Mouse (Mus musculus) layer of hippocampus, postnatal 36 days (tissue): ENCODE measurements around the gene Ski. TPM values are rescaled to one million over a fixed set of nuclear protein-coding genes. Genes with fewer than 3 reads are reported as not detected.

Source experiments
- DNase-seq, 2 experiments: peaks; one replicate each; pipeline ENCODE4 v3.0.0; 2022
- total RNA-seq, 2 experiments: library from RNA; stranded (reverse); gene quantifications; 2 replicates each; pipeline ENCODE4 v1.2.3; 2021

The Ski gene
- total RNA-seq, 2 experiments from 2014 or later = 126 to 132 TPM

DNA sequence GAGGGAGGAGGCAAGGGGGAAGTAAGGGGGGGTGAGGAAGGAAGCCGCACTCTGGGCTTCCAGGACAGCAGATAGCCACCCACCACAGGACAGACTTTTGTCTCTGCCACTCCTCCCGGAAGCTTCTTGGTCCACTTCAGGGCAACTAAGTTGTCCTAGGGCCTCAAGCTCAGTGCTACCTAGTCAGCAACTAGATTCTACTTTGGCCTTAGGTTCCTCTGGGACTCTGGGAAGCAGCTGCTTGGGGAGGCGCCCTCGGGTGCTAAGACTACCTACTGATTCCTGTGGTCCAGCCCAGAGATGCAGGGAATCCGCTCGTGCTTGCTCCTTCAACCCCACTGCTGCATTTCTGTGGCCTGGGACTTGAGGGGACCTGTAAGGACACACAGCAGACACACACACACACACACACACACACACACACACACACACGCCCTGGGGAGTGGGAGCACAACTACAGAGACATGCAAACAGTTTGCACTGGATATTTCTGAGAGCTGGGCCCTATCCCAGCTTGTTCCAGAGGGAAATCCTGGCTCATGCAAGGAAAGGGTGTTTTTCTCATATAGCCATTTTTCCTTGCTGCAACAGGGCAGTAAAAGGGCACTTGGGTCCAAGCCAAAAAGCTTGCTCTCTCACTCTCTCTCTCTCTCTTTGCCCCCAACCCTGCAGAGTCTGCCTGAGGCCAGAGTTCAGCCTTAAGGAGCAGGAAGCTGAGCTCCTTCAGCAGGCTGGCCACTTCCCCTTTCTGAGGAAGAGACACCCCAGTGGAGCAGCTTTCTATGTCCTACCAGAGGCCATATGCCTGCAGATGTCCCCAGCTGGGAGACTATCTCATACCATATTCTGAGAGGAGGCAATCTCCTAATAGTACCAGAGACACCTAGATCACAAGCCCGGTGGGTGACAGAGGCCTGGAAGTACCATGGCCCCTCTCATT, 12.2 kb upstream of the Ski start:
- DNase-seq = peak in 1 of 2 experiments; percentile 58

DNA sequence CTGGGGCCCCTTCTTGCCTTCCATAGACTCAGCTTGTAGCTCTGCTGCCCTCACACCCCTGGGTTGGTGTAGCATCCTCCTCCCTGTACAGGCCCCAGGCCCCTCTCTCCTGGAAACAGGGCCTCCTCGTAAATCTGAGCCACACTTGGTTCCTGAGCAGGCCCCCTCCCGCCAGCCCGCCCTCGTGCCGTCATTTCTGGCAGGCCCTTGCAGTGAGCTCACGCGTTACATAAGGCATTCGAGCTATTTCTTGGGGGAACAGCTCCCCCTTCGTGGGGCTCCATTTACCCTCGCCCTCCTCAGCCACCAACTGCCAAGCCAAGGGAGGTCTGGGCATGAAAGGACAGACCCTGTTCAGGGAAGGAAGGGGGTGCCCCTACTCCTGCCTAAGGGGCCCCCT, 11.5 kb upstream of the Ski start:
- DNase-seq = peak; percentile 84 to 86

DNA sequence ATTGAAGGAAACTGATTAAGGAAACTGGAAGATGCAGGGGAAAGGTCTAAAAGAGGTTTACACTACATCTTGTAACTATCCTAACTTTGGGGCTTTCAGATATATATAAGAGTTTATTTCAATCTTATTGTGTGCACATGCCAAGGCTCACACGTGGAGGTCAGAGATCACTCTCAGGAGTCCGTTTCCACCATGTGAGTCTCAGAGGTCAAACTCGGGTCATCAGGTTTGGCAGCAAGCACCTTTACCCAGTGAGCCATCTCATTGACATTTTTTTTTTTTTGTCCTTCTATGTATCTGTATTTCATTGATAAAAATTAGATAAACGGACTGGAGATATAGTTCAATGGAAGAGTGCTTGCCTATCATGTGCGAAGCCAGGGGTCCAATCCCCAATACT, 6.1 kb upstream of the Ski start:
- no peak for DNase-seq

DNA sequence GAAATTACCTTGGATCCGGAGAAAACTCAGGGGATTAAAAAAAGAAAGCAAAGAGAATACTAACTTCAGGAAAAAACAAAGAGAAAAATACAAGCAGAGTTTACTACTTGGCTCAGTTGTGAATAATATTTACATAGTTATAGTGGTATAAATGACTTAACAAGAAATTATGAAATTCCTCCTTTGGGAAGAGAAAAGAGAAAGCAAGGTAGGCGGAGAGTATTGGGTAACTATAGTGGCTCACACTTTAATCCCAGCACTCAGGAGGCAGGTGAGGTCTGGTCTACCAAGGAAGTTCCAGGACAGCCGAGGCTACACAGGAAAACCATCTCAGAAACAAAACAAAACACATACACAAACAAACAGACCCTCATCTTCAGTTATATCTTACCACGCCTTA, 5.6 kb upstream of the Ski start:
- DNase-seq = no peak

DNA sequence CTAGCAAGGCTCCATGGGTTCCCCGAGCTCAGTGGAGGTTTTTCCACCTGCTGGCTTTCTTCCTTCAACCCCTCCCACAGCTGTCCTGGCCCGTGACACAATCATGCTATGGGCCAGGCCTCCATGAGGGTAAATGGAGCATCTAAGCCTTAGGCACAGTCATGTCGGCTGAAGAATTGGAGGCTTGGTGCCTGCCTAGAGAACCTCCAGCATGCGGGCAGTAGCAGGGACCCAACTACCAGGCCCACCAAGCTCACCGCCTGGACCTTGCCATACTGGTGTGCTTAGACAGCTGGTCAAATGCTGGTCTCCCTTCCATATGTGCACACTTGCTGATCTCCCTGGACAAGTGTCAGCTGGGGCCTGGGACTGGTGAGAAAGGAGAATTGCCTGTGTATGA, 3.5 kb upstream of the Ski start:
- DNase-seq = no peak

DNA sequence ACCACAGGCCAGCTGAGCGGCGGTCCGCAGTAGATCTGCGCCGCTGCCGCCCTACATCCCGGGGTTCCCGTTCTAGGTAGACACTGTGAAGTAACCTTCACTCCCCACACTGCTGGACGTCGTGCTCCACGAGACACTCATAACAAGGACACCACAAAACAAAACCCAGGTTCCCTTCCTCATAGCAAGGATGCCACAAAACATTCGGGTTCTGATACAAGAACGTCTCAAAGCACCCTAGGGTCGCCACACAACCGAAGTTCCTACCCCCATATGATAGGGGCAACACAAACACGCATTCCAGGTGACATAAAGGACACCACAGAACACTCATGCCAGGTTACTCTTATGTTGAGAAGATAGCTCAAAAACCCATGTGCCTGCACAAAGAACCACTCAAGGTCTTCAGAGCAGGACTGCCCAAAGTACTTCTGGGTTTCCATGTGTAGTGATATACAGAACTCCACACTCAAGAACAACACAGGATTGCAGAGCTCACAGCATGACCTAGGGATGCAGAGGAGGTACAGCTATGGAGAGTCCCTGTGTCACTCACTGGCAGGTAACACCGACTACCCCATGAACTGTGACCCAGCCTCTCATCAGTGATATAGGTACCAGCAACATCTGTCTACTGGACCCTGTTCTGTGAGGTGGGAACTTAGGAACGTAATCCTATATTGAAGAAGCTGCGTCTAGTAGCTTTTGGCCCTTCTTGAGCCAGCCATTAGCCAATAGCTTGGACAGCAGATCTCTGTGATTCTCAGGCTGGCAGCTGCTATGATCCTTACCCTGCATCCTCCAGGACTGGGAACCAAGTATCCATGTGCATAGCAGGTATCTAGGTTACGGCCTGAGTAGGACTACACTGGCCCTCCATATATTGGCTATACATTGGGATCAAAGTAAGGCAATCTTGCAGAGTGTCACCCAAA, 1.5 kb upstream of the Ski start:
- DNase-seq = no peak

DNA sequence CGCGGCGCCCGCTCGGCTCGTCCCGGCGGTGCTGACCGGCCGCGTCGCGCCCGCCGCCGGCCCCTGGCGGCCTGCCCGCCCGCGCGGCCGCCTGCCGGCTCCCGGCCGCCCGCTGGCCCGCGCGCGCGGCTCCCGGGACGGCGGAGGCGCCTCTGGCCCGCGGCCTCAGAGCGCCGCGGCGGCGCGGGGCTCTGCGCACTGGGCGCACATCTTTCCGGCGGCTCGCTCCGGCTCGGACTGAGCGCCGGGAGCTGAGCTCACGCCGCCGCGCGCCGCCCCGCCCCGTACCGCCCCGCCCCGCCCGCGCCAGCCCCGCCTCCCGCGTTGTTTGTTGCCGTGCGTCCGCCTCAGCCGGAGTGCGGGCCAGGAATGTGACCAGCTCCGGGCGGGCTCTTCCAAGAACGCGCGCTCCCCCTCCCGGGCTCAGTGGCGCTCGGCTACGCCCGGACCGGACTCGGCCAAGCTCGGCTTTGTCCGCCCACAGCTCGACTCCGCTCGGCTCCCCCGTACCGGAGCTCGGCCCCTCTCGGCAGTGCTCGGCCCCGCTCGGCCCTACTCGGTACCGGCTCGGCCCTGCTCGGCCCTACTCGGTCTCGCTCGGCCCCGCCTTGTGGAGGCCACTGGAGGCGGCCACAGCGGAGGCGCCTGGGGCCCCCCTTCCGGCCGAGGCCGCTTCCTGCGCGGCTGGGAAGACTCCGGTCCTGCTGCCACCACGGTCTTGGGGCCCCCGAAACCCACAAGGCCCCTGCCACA, 625 bp upstream of the Ski start:
- DNase-seq = peak; percentile 100

DNA sequence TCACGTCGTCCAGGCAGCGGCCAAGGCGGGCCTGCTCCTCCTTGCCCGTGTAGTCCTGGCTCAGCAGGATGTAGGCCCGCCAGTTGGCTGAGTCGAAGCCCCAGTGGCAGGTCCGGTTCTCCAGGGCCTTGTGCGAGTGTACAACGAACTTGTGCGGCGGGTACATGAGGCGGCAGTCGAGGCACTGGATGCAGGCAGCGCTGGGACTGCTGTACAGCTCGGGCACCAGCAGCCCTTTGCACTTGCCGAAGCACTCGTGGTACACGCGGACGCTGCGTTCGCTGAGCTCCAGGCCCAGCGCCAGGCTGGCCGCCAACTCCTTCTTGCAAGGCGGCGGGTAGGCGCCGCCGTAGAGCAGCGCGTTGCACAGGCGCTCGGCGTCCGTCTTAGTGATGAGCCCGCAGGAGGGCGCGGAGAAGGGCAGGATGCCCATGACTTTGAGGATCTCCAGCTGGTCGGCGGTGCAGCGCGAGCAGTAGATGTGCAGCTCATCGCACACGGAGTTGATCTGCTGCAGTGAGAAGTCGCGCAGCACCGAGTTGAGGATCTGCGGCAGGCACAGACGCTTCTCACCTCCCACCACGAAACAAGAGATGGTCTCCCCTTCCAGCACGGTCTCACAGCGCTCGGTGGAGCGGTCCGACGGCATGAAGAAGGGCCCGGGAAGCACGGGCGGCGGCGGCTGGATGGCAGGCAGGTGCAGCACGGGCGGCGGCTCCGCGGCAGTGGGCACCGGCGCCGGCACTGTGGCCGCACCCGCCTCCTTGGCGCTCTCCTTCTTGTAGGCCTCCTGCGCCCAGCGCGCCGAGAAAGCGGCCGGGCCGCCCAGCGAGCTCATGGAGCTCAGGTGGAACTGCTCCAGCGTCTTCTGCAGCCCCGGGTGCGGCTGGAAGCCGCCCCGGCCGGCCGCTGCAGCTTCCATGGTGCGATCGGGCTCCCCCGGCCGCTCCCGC, 517 bp downstream of the Ski start:
- peak; percentile 71 to 78 for DNase-seq

DNA sequence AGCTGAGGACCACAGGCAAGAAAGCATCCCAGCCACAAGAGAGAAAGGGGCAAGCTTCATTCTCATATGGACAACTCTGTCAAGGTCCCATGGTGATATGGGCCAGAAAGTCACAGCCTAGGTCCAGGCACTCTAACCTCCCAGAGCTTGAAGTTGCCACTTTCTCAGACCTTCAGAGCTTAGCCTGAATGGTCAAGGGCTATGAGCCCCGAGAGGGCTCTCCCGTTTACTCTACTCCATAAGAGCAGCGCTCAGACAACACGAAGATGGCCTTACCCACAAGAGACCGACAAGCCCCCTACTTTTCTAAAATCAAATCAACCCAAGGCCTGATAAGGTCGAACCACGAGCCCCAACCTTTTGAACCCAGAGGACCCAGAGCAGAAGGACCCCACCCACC, 1.3 kb downstream of the Ski start:
- no peak for DNase-seq

DNA sequence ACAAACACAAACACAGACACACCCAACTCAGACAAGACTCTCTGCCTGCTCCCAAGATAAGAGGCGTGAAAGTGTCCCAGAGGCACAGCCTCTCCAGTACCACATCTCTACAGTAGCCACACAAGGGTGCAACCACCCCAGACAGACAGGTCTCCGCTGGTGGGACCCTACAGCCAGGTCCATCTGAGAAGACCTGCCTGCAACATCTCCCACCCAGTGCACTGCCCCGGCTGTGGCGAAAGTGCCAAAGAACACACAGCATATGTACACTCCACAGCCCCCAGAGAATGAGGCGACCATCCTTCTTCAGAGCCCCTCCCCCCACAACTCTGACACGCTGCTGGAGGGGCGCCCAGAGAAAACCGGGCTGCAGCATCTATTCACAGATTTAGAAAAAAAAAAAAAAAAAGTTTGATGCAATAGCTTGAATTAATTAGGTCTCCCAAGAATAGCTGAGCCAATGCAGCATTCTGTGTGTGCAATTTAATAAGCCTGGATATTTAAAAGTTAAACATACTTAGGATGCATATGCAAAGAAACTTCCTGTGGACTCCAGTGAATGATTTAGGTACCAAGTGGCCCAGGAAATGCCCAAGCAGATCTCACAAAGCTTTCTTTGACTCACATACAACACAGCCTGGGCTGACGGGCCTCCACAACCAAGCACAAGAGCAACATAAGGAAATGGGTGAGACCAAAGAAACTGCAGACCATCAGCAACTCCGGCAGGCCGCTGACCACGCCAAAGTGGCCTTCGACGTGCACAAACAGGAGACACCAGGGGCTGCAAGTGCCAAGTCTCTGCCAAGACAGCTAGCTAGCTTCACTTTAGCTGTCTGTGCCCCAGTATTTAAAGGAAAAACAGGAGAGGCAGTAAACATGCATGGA, 1.9 kb downstream of the Ski start:
- DNase-seq = no peak

DNA sequence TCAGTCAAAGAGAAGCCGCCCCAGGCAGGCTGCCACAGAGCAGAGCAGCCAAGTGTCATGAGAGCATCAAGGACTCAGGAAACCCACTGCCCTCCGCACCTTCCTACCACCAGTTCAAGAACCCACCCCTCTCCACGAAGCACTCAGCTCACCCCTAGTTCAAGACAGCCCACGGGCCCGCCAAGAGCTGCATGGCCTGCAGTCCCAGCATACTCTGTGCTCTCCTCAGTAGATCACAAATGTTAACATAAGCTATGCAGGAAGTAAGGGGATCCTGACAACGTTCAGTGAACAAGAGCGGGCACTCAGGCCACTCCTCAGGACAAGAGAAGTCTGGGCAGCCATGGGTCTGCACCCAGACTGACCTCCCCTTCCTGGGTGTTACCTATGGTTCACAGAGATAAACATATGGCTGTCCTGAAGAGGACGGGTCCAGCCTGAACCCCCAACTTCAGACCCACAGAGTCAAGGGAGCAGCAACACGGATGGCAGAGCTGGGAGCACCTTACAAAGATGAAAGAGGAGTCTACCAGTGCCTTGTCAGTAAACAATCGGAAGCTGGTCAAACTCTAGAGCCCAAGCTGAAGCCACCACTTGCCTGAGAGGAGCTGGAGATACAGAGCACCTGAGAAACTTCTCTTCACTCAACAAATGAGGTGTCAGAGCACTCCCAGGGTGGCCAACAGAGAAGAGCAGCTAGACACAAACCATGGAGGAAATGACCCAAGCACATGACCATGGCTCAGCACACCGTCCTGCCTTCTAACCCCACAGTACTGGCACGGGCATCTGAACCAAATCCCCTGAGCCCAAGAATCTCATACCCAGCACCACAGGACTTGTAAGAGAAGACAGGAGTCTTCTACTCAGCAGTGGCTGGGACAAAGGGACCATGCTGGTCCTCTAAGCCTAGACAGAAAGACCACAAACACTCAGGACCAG, 2.9 kb downstream of the Ski start:
- DNase-seq = no peak

DNA sequence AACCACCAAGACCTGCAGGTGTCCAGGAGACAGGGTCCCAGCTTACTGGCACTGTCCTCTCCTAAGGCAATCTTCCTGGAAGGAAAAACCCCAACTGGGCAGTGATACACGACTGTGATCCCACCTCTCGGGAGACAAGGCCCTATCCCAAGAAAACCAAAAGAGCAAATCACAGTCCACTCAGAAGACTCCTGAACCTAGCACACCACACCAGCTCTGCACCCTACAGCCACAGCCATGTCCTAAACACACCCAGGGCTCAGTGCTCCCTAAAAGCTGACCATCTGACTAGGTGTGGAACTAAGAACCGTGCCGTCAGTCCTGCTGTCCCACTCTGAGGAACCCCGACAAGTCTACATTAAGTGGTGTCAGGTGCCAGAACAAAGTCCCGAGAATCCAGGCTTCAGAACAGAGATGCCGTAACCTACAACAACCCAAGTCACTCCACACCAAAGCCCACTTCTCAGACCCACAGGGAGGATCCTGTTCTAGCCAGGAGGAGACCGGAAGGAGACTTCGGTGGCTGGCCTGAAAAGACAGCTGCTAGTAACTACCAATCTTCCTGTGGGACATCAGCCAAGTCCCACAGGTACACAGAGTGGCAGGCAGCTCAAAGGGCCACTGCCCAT, 4.2 kb downstream of the Ski start:
- DNase-seq = no peak

DNA sequence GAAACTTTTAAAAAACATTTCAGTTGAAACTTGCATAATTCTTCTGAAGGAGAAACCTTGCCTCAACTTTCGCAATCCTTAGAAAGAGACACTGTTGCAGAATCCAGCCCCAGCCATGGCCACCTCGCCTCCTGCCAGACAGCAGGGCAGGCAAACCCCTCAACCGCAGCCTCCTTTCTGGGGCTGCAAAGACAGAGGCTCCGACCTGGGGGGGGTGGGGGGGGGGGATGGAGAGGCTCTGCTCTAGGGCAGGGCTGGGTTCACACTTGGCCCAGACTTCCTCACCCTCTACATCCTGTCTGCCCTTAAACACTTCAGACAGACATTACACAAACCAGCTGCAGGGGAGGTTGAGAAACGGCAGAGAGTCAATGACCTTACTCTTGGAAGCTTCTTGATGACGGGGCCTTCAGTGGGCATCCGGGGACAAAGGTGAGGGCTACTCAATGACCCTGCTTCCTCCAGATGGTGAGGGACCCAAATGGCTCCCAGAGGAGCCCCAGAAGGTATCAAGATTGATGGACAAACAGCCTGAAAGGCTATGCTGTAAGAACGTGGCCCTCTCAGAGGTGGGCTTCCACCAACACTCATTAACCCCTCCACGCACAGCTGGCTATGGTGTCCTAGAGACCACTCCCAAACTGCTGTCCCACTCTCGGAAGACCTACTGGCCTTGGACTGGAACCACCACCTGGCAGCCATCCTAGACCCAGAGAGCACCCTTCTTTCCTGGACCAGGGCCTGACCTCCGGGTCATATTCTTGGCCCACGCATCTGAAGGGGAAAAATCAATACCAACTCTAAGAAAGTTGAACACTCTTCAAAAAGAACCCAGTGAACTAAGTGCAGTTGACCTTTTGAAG, 4.9 kb downstream of the Ski start:
- DNase-seq = no peak

DNA sequence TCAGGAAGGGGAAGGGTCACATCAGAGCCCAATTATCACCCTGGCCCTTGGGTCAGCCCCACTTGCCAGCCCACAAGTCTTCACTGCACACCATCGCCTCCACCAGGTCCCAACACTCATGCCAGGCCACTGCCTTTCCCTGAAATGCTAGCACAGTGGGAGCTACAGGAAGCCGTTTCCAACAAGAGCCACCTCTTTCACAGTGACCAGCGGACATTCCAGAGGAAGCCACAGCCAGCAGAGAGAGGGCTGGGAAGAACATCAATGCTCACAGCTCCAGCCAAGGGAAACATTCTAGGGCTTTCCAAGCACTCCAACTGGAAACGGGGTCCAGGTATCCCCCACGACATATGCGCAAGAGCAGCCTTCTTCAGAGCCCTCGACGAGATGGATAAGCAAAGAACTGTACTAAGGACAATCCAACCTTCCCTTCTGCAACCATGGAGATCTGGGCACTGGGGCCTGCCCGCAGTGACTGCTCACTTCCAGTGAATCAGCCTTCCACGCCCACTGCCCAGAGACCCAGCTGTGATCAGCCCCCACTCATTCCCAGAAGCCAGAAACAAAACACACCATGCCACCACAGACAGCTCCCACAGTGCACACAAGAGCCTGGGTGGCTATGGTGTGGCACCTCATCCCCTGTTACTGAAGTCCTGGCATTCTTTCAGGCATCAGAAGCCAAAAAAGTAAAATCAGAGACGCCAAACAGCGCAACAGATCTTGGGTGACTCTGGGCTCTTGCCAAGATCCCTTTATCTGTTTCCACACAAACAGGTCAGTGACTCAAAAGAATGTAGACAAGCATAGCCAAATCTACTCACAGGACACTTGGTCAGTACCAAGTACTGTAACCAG, 6.4 kb downstream of the Ski start:
- no peak for DNase-seq

DNA sequence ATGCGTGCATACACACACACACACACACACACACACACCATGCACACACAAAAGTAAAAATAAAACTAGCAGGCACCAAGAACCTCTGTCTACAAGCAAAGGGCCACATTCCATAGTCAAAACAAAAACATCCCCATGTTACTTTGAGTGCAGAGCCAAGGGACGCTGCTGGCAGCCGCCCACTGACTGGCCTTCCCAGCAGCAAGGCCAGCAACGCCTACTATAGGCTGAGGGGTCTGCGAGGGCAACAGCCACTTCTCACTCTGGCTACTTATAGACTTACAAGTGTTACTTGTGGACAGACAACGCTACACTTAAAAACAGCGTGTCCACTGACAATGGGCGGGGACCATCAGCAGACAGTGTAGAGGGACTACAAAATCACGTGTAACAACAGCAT, 7.2 kb downstream of the Ski start:
- DNase-seq = no peak

DNA sequence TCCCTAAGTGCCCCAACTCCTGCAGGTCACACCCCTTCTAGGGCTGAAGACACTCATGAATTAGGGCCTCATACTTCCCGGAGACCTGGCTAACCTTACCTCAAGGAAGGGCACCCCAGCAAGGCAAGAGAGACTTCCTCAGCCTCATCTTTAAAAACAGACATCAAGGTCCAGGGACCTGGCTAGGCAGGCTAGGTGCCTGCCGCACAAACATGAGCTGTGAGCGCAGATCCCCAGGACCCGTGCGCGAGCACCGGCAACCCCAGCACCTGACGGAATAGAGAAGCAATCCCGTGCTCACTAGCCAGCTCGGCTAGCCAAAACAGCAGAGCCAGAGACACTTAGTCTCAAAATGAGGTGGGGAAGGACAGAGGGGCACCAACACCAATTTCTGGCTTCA, 7.6 kb downstream of the Ski start:
- DNase-seq = no peak

DNA sequence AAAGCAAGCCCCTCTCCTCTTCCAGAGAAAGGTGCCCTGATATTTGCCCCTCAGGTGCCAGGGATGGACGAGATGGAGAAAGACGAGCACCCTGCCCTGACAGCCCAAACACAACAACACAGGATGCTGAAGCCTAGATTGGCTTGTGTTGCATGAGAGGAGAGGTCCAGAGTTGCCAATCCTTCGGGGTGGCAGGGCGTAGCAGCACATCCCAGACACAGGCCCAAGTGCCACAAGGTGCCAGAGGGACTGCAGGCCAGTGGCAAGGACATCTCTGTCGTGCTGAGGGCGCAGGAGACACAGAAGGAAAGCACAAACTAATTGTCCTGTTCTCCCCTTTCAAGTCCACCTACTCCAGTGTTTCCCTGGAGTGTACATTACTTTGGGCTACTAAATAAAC, 8.2 kb downstream of the Ski start:
- no peak for DNase-seq
